Mouse (Mus musculus): ENCODE measurements at regions not wholly inside any gene's neighbourhood (a gene's known extent, or its start where the extent isn't known, plus 50 kb on each side); places are given as distances from the start of the nearest gene placed in this dataset.
A peak's percentile ranks its signal among the peaks of the same experiment; 100 is the strongest.
"Not testable (repeated sequence)": the region's sequence is repeated elsewhere in the genome, so short reads cannot be mapped to it uniquely, and the experiment has no call there.

GRCm38 (mm10) chr17:94866630-94867029 lies 116.8 kb upstream of the Mettl4 start:
- no peak for DNase-seq (ENCODE audit: low spot score)

- DNase-seq (ENCODE audit: low spot score): peak; percentile 70
Observed at GRCm38 (mm10) chr17:94864531-94865318, 114.9 kb upstream of the Mettl4 start.

GRCm38 (mm10) chr17:94854698-94855097 lies 104.9 kb upstream of the Mettl4 start:
- DNase-seq (ENCODE audit: low spot score): not testable (repeated sequence)

- peak; percentile 79 for DNase-seq (ENCODE audit: low spot score)
Observed at GRCm38 (mm10) chr17:94834446-94835117, 84.8 kb upstream of the Mettl4 start.

GRCm38 (mm10) chr17:94834067-94834445 lies 84.2 kb upstream of the Mettl4 start:
- DNase-seq (ENCODE audit: low spot score): not testable (repeated sequence)

GRCm38 (mm10) chr17:94826415-94826814 lies 76.6 kb upstream of the Mettl4 start:
- DNase-seq (ENCODE audit: low spot score): not testable (repeated sequence)

GRCm38 (mm10) chr17:94808758-94809157 lies 58.9 kb upstream of the Mettl4 start:
- no peak for DNase-seq (ENCODE audit: low spot score)

Data from testis, postnatal 10 days (tissue).